ENCODE assay signal across 8 mouse cellular contexts in genomic region chr3:82145126-82145901, GRCm38 (mm10). TPM values are rescaled to one million over a fixed set of nuclear protein-coding genes. Genes with fewer than 3 reads are reported as not detected.
DNase-seq lines count a peak whose midpoint lies in the region; ATAC-seq and TF ChIP-seq lines count a peak whose summit lies in the region.

Gucy1a1 (minus strand) TSS chr3:82145789.

- ATAC-seq in embryonic facial prominence, embryonic 14.5 days (ENCODE audit: low read depth), result peak; percentile 84
- peak; percentile 78 for ATAC-seq in heart, embryonic 11.5 days (replicated peaks; ENCODE audit: insufficient number of reproducible peaks, low FRiP score, low TSS enrichment)
- ATAC-seq in kidney, embryonic 14.5 days (ENCODE audit: low FRiP score, low TSS enrichment), result peak; percentile 94
- ATAC-seq in limb, embryonic 15.5 days (ENCODE audit: insufficient number of reproducible peaks, low FRiP score, low TSS enrichment, low read depth), result 0 out of 2 replicates have a peak, but pooled peaks have one; percentile 61
- ATAC-seq in midbrain, postnatal 0 days (ENCODE audit: low FRiP score), result peak; percentile 74

- H3K27me3 ChIP-seq in embryonic facial prominence, embryonic 14.5 days (replicated peaks; ENCODE audit: control insufficient read depth, insufficient read depth, low read length), result no peaks in the 10 kb centered on the region
- no peaks in the 10 kb centered on the region for H3K27me3 ChIP-seq in heart, embryonic 11.5 days (ENCODE audit: control insufficient read depth, insufficient read depth, low read length)
- no peaks in the 10 kb centered on the region for H3K27me3 ChIP-seq in kidney, embryonic 14.5 days (ENCODE audit: control insufficient read depth, insufficient read depth, low read length)
- H3K27me3 ChIP-seq in limb, embryonic 15.5 days, result peaks cover 11% of the 10 kb centered on the region
- no peaks in the 10 kb centered on the region for H3K27me3 ChIP-seq in midbrain, postnatal 0 days (ENCODE audit: insufficient read depth, low read length)

- no peak within 1 kb of the TSS for H3K27ac ChIP-seq in embryonic facial prominence, embryonic 14.5 days (replicated peaks; ENCODE audit: low read depth, low read length)
- peak within 1 kb of the TSS; percentile 81 for H3K27ac ChIP-seq in heart, embryonic 11.5 days (ENCODE audit: low read depth, low read length)
- peak within 1 kb of the TSS; percentile 33 for H3K27ac ChIP-seq in kidney, embryonic 14.5 days (ENCODE audit: low read depth, low read length)
- H3K27ac ChIP-seq in limb, embryonic 15.5 days, result no peak within 1 kb of the TSS
- H3K27ac ChIP-seq in midbrain, postnatal 0 days (ENCODE audit: low read depth, low read length), result peak within 1 kb of the TSS; percentile 55

- H3K36me3 ChIP-seq in embryonic facial prominence, embryonic 14.5 days (ENCODE audit: control insufficient read depth, insufficient read depth, low read length), result no peaks in the 10 kb centered on the region
- H3K36me3 ChIP-seq in heart, embryonic 11.5 days (ENCODE audit: control insufficient read depth, insufficient read depth, low read length), result no peaks in the 10 kb centered on the region
- no peaks in the 10 kb centered on the region for H3K36me3 ChIP-seq in kidney, embryonic 14.5 days (ENCODE audit: control insufficient read depth, insufficient read depth, low read length)
- H3K36me3 ChIP-seq in limb, embryonic 15.5 days, result no peaks in the 10 kb centered on the region
- H3K36me3 ChIP-seq in midbrain, postnatal 0 days (ENCODE audit: insufficient read depth, low read length), result no peaks in the 10 kb centered on the region

- DNase-seq in cerebellum, adult 11-12 months, result peak; percentile 8
- no peak for DNase-seq in cerebellum, adult 9-10 months
- DNase-seq in embryonic facial prominence, embryonic 14.5 days (ENCODE audit: low spot score), result peak; percentile 76
- DNase-seq in midbrain, postnatal 0 days (ENCODE audit: low spot score), result peak; percentile 64
- peak; percentile 62 for DNase-seq in telencephalon, adult 2 months (ENCODE audit: low read depth, low spot score)

- no peaks in the 10 kb centered on the region for H3K4me1 ChIP-seq in embryonic facial prominence, embryonic 14.5 days (ENCODE audit: control insufficient read depth, insufficient read depth, low read length)
- H3K4me1 ChIP-seq in heart, embryonic 11.5 days (ENCODE audit: control insufficient read depth, insufficient read depth, low read length), result peaks cover 14% of the 10 kb centered on the region; the same call in 1 of the 2 replicates
- no peaks in the 10 kb centered on the region; the same call in 1 of the 2 replicates for H3K4me1 ChIP-seq in kidney, embryonic 14.5 days (ENCODE audit: control insufficient read depth, insufficient read depth, low read length)
- H3K4me1 ChIP-seq in limb, embryonic 15.5 days, result peaks cover 10% of the 10 kb centered on the region
- no peaks in the 10 kb centered on the region for H3K4me1 ChIP-seq in midbrain, postnatal 0 days (ENCODE audit: insufficient read depth, low read length)

- under 1% methylated on average over 29 of the region's 36 CpGs for WGBS in embryonic facial prominence, embryonic 14.5 days
- WGBS in heart, embryonic 11.5 days (ENCODE audit: insufficient replicate concordance), result under 1% methylated on average over 36 of the region's 36 CpGs
- WGBS in kidney, embryonic 14.5 days, result 1% methylated on average over 36 of the region's 36 CpGs
- WGBS in limb, embryonic 15.5 days, result under 1% methylated on average over 36 of the region's 36 CpGs
- WGBS in midbrain, postnatal 0 days, result under 1% methylated on average over 36 of the region's 36 CpGs

- no peaks in the 10 kb centered on the region for H3K9me3 ChIP-seq in embryonic facial prominence, embryonic 14.5 days (ENCODE audit: control insufficient read depth, low read length)
- no peaks in the 10 kb centered on the region for H3K9me3 ChIP-seq in heart, embryonic 11.5 days (replicated peaks; ENCODE audit: control insufficient read depth, low read length)
- H3K9me3 ChIP-seq in kidney, embryonic 14.5 days (ENCODE audit: control insufficient read depth, low read length), result no peaks in the 10 kb centered on the region
- no peaks in the 10 kb centered on the region for H3K9me3 ChIP-seq in limb, embryonic 15.5 days
- no peaks in the 10 kb centered on the region for H3K9me3 ChIP-seq in midbrain, postnatal 0 days (ENCODE audit: low read length)

- H3K4me2 ChIP-seq in embryonic facial prominence, embryonic 14.5 days (ENCODE audit: low read depth, low read length), result peak within 1 kb of the TSS; percentile 67
- H3K4me2 ChIP-seq in heart, embryonic 11.5 days, result peak within 1 kb of the TSS; percentile 77
- H3K4me2 ChIP-seq in kidney, embryonic 14.5 days (replicated peaks; ENCODE audit: low read depth, low read length), result peak within 1 kb of the TSS; percentile 81
- H3K4me2 ChIP-seq in limb, embryonic 15.5 days, result peak within 1 kb of the TSS; percentile 89
- H3K4me2 ChIP-seq in midbrain, postnatal 0 days (ENCODE audit: low read depth, low read length, poor library complexity, severe bottlenecking), result peak within 1 kb of the TSS; percentile 90

- peak within 1 kb of the TSS; percentile 51 for H3K9ac ChIP-seq in embryonic facial prominence, embryonic 14.5 days (ENCODE audit: low read depth, low read length)
- H3K9ac ChIP-seq in heart, embryonic 11.5 days (ENCODE audit: low read depth, low read length), result peak within 1 kb of the TSS; percentile 86
- peak within 1 kb of the TSS; percentile 67 for H3K9ac ChIP-seq in kidney, embryonic 14.5 days (ENCODE audit: low read depth, low read length)
- peak within 1 kb of the TSS; percentile 28; the same call in 1 of the 2 replicates for H3K9ac ChIP-seq in limb, embryonic 15.5 days
- peak within 1 kb of the TSS; percentile 71 for H3K9ac ChIP-seq in midbrain, postnatal 0 days (replicated peaks; ENCODE audit: low read length, poor library complexity, severe bottlenecking)

- H3K4me3 ChIP-seq in embryonic facial prominence, embryonic 14.5 days (ENCODE audit: low read depth, low read length), result peak within 1 kb of the TSS; percentile 42
- peak within 1 kb of the TSS; percentile 73 for H3K4me3 ChIP-seq in heart, embryonic 11.5 days (ENCODE audit: low read depth, low read length)
- H3K4me3 ChIP-seq in kidney, embryonic 14.5 days (ENCODE audit: low read length), result peak within 1 kb of the TSS; percentile 58
- H3K4me3 ChIP-seq in limb, embryonic 15.5 days, result peak within 1 kb of the TSS; percentile 50
- H3K4me3 ChIP-seq in midbrain, postnatal 0 days (ENCODE audit: low read depth, low read length), result peak within 1 kb of the TSS; percentile 63

- no peak for TF ChIP-seq CTCF in midbrain, postnatal 0 days (IDR thresholded peaks at IDR 0.05)

RNA-seq across cellular contexts. Expression of gene Gucy1a1, which starts in this region (rescaled TPM):
- polyA plus RNA-seq in embryonic facial prominence, embryonic 14.5 days (2014; fragmentation: Nextera tagmentation; extraction: Ambion mirVana), result 13.6 and 16.8 TPM in 2 replicates
- 45.4 and 57.7 TPM in 2 replicates for polyA plus RNA-seq in heart, embryonic 11.5 days (2014; fragmentation: Nextera tagmentation; extraction: Ambion mirVana)
- 41.2 and 61.0 TPM in 2 replicates for polyA plus RNA-seq in kidney, embryonic 14.5 days (2014; fragmentation: Nextera tagmentation; extraction: Ambion mirVana)
- polyA plus RNA-seq in limb, embryonic 15.5 days (2015; fragmentation: Nextera tagmentation; extraction: Ambion mirVana), result 14.1 and 15.1 TPM in 2 replicates
- total RNA-seq in midbrain, postnatal 0 days (2014; rRNA removed), result 42.1 and 45.7 TPM in 2 replicates
- 21.4 and 22.8 TPM in 2 replicates for polyA plus RNA-seq in midbrain, postnatal 0 days (2015; fragmentation: Nextera tagmentation; extraction: Ambion mirVana)

Comparison
In these comparisons a context has a peak if more than half of its experiments do, and no peak if none do; other contexts are left out.
1. H3K27ac ChIP-seq: peak in heart, embryonic 11.5 days (single experiment), kidney, embryonic 14.5 days (single experiment) and midbrain, postnatal 0 days (single experiment); none in embryonic facial prominence, embryonic 14.5 days (single experiment) and limb, embryonic 15.5 days (single experiment).
2. H3K9ac ChIP-seq: peak in every context shown above with its lines; median percentile 86 in heart, embryonic 11.5 days; 71 in midbrain, postnatal 0 days; 67 in kidney, embryonic 14.5 days; 51 in embryonic facial prominence, embryonic 14.5 days; 28 in limb, embryonic 15.5 days.
3. Peak in every context shown above with its lines, with median percentiles within 50 percentile points of each other: ATAC-seq, H3K4me2 ChIP-seq and H3K4me3 ChIP-seq.